Mouse (Mus musculus) brain, embryonic 14.5 days (tissue): Measurements from ENCODE around the gene Ttc17.

Experiments
- CTCF ChIP-seq: fragments of 200-500 bp; IDR thresholded peaks from 2 replicates; pipeline ENCODE4 v1.5.1; 2012; ENCODE audit warnings: inconsistent platforms, mild to moderate bottlenecking, moderate library complexity, borderline replicate concordance; ENCODE audit not compliant: insufficient read depth, insufficient read length; ENCODE audit errors: extremely low read depth
- POLR2A ChIP-seq: fragments of 200-500 bp; IDR thresholded peaks from 2 replicates; pipeline ENCODE4 v1.6.1; 2012; ENCODE audit warnings: mild to moderate bottlenecking, inconsistent platforms, borderline replicate concordance; ENCODE audit not compliant: poor library complexity, insufficient read depth, insufficient read length, severe bottlenecking; ENCODE audit errors: extremely low read depth

DNA sequence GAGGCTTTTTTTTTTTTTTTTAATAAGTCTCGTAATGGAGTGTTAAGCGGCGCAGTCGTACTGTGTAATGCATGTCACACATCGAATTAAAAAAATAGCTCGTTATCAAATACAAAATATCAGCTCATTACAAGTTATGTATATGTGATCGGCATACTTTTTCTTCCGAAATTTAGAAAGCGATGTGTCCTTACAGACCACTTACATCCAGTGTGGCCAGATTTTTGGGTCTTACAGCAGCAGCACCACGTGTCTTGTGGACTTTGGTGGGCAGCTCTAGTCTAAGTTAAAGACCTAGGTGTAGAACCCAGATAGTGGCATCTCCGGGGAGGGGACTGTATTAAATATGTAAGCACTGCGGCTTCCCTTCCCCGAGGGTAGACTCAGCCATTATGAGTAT, 532 bp upstream of the Ttc17 start:
- TF ChIP-seq CTCF (no peak), POLR2A (no peak)
